Mouse (Mus musculus) adrenal gland, postnatal 36 days (tissue): ENCODE measurements at regions not wholly inside any gene's neighbourhood (a gene's known extent, or its start where the extent isn't known, plus 50 kb on each side); places are given as distances from the start of the nearest gene placed in this dataset.
"Not testable (repeated sequence)": the region's sequence is repeated elsewhere in the genome, so short reads cannot be mapped to it uniquely, and the experiment has no call there.

Experiments
- DNase-seq, 2 experiments: peaks; one replicate each; pipeline ENCODE4 v3.0.0; 2021; ENCODE audit warnings: mixed read lengths in 1 of 2

- peak in 1 of 2 experiments; percentile 23 for DNase-seq
Measured at GRCm38 (mm10) chr5:129354877-129355276, 146.1 kb upstream of the Sfswap start.

- DNase-seq: no peak
Measured at GRCm38 (mm10) chr5:129361527-129361926, 139.5 kb upstream of the Sfswap start.

GRCm38 (mm10) chr5:129363189-129363588, 137.8 kb upstream of the Sfswap start:
- DNase-seq: no peak

- no peak for DNase-seq
Measured at GRCm38 (mm10) chr5:129365026-129365425, 136.0 kb upstream of the Sfswap start.

GRCm38 (mm10) chr5:129367266-129367665, 133.8 kb upstream of the Sfswap start:
- no peak for DNase-seq

GRCm38 (mm10) chr5:129380861-129381260, 120.2 kb upstream of the Sfswap start:
- DNase-seq: no peak

- no peak for DNase-seq
Measured at GRCm38 (mm10) chr5:129384976-129385375, 116.0 kb upstream of the Sfswap start.

- not testable (repeated sequence) for DNase-seq
Measured at GRCm38 (mm10) chr5:129385965-129386643, 114.9 kb upstream of the Sfswap start.

GRCm38 (mm10) chr5:129386671-129387070, 114.3 kb upstream of the Sfswap start:
- DNase-seq: not testable (repeated sequence)

GRCm38 (mm10) chr5:129387301-129387700, 113.7 kb upstream of the Sfswap start:
- no peak for DNase-seq

- no peak for DNase-seq
Measured at GRCm38 (mm10) chr5:129390921-129391371, 110.1 kb upstream of the Sfswap start.

- no peak for DNase-seq
Measured at GRCm38 (mm10) chr5:129393150-129393549, 107.9 kb upstream of the Sfswap start.

- DNase-seq: peak in 1 of 2 experiments; percentile 15
Measured at GRCm38 (mm10) chr5:129393606-129394255, 107.3 kb upstream of the Sfswap start.

GRCm38 (mm10) chr5:129394416-129394815, 106.6 kb upstream of the Sfswap start:
- DNase-seq: no peak

- DNase-seq: no peak
Measured at GRCm38 (mm10) chr5:129397311-129397710, 103.7 kb upstream of the Sfswap start.

- DNase-seq: no peak
Measured at GRCm38 (mm10) chr5:129406259-129406658, 94.8 kb upstream of the Sfswap start.

- peak; percentile 58 to 66 for DNase-seq
Measured at GRCm38 (mm10) chr5:129409440-129410004, 91.5 kb upstream of the Sfswap start.

GRCm38 (mm10) chr5:129412161-129412560, 88.9 kb upstream of the Sfswap start:
- DNase-seq: no peak

GRCm38 (mm10) chr5:129414960-129415706, 85.9 kb upstream of the Sfswap start:
- DNase-seq: peak; percentile 25 to 39

GRCm38 (mm10) chr5:129416425-129416824, 84.6 kb upstream of the Sfswap start:
- DNase-seq: peak in 1 of 2 experiments; percentile 16

- no peak for DNase-seq
Measured at GRCm38 (mm10) chr5:129417516-129417915, 83.5 kb upstream of the Sfswap start.

GRCm38 (mm10) chr5:129420981-129421380, 80.0 kb upstream of the Sfswap start:
- no peak for DNase-seq

GRCm38 (mm10) chr5:129429897-129430296, 71.1 kb upstream of the Sfswap start:
- no peak for DNase-seq
